Mouse (Mus musculus) stomach, embryonic 14.5 days (tissue): ENCODE measurements around the gene A630010A05Rik. TPM values are rescaled to one million over a fixed set of nuclear protein-coding genes. Genes with fewer than 3 reads are reported as not detected.
"Not testable (repeated sequence)": the region's sequence is repeated elsewhere in the genome, so short reads cannot be mapped to it uniquely, and the experiment has no call there.

Source experiments
- ATAC-seq: fragments of 200-750 bp; cut with Nextera tagmentation; 2 replicates; pipeline ENCODE4 v1.8.0; 2017; ENCODE audit warnings: low read depth, moderate TSS enrichment; ENCODE audit not compliant: insufficient number of reproducible peaks, insufficient read depth, low FRiP score
- H3K27ac ChIP-seq: fragments of 300-500 bp; sonication (generic); 2 replicates; pipeline ENCODE4 v1.5.1; 2014; ENCODE audit warnings: mild to moderate bottlenecking, low read length, moderate library complexity, mixed read lengths
- H3K27me3 ChIP-seq: fragments of 300-500 bp; sonication (generic); 2 replicates; pipeline ENCODE4 v1.6.1; 2014; ENCODE audit warnings: low read length, control low read depth, mixed read lengths; ENCODE audit not compliant: control insufficient read depth, insufficient read depth
- H3K36me3 ChIP-seq: fragments of 300-500 bp; sonication (generic); 2 replicates; pipeline ENCODE4 v1.6.1; 2014; ENCODE audit warnings: mild to moderate bottlenecking, control low read depth, low read length, moderate library complexity, mixed read lengths; ENCODE audit not compliant: control insufficient read depth, insufficient read depth
- H3K4me1 ChIP-seq: fragments of 300-500 bp; sonication (generic); 2 replicates; pipeline ENCODE4 v1.6.1; 2014; ENCODE audit warnings: low read length, control low read depth, mixed read lengths; ENCODE audit not compliant: control insufficient read depth, insufficient read depth
- H3K4me2 ChIP-seq: fragments of 300-500 bp; sonication (generic); replicated peaks from 2 replicates; pipeline ENCODE4 v1.6.1; 2014; ENCODE audit warnings: low read depth, low read length, control low read depth
- H3K4me3 ChIP-seq: fragments of 300-500 bp; sonication (generic); 2 replicates; pipeline ENCODE4 v1.5.1; 2014; ENCODE audit warnings: low read depth, low read length, control low read depth
- H3K9ac ChIP-seq: fragments of 300-500 bp; sonication (generic); replicated peaks from 2 replicates; pipeline ENCODE4 v1.6.1; 2014; ENCODE audit warnings: low read depth, mild to moderate bottlenecking, control low read depth, low read length, moderate library complexity, mixed read lengths
- H3K9me3 ChIP-seq: fragments of 300-500 bp; sonication (generic); 2 replicates; pipeline ENCODE4 v1.6.1; 2016; ENCODE audit warnings: low read depth, low read length, control low read depth; ENCODE audit not compliant: control insufficient read depth
- WGBS: fragments of 180-500 bp; shearing (Covaris S2); extraction: QIAGEN DNeasy Blood & Tissue Kit; methylation state at CpG from one replicate; pipeline ENCODE4 v1.1.7; 2014; 5-methylcytosine and 5-hydroxymethylcytosine counted together
- polyA plus RNA-seq: library from polyadenylated mRNA; unstranded; fragments of >200 nt; fragmentation: Nextera tagmentation; extraction: Ambion mirVana; gene quantifications from 2 replicates; pipeline ENCODE4 v1.2.1, GENCODE M21; 2014

A630010A05Rik gene
- polyA plus RNA-seq: not detected in 2 replicates

DNA sequence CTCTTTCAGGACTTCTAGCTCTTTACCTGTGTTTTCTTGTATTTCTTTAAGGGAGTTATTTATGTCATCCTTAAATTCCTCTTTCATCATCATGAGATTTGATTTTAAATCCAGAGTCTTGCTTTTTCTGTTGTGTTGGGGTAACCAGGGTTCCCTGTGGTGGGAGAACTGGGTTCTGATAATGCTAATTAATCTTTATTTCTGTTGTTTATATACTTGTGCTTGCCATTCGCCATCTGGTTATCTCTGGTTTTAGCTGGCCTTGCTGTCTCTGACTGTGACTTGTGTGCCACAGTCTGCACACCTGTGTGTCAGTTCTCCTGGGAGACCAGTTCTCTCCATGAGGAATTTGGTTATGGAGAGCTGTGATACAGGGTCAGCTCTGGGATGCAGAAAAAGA is at the start of gene A630010A05Rik:
A630010A05Rik (plus strand) TSS at position 301 of the 400 bp plus-strand sequence.
- Histone ChIP-seq H3K36me3 (no peaks in the 10 kb centered on the region), H3K4me2 (no peak within 1 kb of the TSS), H3K4me1 (no peaks in the 10 kb centered on the region), H3K27ac (no peak within 1 kb of the TSS), H3K4me3 (no peak within 1 kb of the TSS), H3K27me3 (no peaks in the 10 kb centered on the region), H3K9ac (no peak within 1 kb of the TSS), H3K9me3 (no peaks in the 10 kb centered on the region)
- WGBS: 86% methylated on average over 1 of the region's 1 CpGs
- no peak for ATAC-seq

DNA sequence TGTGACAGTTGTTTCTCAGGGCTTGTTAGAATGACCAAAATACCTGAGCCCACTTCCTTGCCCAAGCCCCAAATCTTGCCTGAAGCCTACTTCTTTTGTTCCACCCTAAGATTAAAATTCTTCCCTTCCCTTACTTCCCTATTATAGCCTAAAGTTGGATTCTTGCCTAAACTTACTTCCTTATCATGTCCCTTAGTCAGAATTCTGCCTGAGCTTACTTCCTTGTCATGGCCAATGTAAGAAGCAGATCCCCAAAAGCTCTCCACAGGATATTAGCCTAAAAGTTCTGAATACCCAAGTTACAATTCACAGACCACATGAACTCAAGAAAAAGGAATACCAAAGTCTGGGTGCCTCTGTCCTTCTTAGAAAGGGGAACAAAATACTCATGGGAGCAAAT is 26.4 kb upstream of the A630010A05Rik start:
- no peak for ATAC-seq
- H3K9me3 ChIP-seq: no peaks in the 10 kb centered on the region

DNA sequence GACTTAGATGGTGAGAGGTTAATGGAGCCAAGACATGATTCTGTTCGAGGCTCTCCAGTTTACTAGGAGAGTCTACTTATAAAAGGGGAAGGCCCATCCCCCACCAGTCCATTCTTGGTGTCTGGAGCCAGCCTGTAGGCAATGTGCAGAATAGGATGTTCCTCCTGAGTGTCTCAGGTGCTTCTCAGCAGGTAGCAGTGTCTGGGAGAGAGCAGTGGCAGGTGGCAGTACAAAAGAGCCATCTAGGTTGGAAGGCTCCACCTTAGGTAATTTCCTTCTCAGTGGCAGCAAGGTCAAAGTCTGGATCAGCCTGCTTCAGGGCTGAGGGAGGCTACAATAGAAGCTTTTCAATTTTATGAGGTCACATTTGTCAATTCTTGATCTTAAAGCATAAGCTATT is 4.9 kb upstream of the A630010A05Rik start:
- ATAC-seq, H3K27me3 ChIP-seq, H3K9ac ChIP-seq, H3K27ac ChIP-seq, H3K9me3 ChIP-seq, H3K4me1 ChIP-seq, H3K36me3 ChIP-seq, H3K4me3 ChIP-seq, H3K4me2 ChIP-seq: not testable (repeated sequence)
- 50% methylated on average over 1 of the region's 1 CpGs for WGBS

More for the DNA sequence above, 26.4 kb upstream of the A630010A05Rik start:
- Histone ChIP-seq H3K4me1 (no peaks in the 10 kb centered on the region), H3K27me3 (no peaks in the 10 kb centered on the region), H3K4me3 (no peak overlapping the region), H3K27ac (no peak overlapping the region), H3K4me2 (no peak overlapping the region), H3K9ac (no peak overlapping the region), H3K36me3 (no peaks in the 10 kb centered on the region)

Other genes with a start within 250 kb of the A630010A05Rik start
- gene Fopnl, start 244.9 kb upstream of the A630010A05Rik start, polyA plus RNA-seq: 175 and 181 TPM in 2 replicates
- 13.7 and 17.9 TPM in 2 replicates for gene Abcc1, start 200.8 kb upstream of the A630010A05Rik start, polyA plus RNA-seq